11 mouse cellular contexts compared by ENCODE assay signal in the genomic region with DNA sequence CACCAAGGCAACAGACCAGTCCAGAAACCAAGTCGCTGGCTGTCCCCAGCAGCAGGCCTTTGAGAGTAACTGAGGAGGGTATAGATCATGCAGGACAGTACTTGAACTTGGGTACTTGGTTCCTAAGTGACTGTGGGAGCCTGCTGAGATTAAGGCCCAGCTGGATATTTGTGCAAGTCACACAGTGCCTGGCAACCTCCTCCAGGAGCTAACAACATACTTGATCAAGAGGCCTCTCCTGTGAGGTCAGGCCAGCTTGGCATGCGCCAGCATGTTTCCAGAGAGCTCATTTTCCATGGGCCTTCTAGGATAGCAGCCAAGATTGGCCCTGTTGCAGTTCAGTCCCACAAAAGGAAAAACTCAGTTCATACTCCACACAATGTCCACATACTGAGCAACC. TPM values are rescaled to one million over a fixed set of nuclear protein-coding genes. Genes with fewer than 3 reads are reported as not detected.
A peak's percentile ranks its signal among the peaks of the same experiment; 100 is the strongest.
DNase-seq lines count a peak whose midpoint lies in the region; ATAC-seq and TF ChIP-seq lines count a peak whose summit lies in the region.
"Had no signal": no experiment of that assay in that cellular context is flagged by ENCODE, and none has a peak within 500 bp of the region (broad histone marks: within the 10 kb centered on the region; RNA-seq: fewer than 3 reads in every experiment).

No protein-coding gene starts in this region.

- H3K27ac ChIP-seq in kidney, embryonic 14.5 days (ENCODE audit: low read depth, low read length), result no peak overlapping the region
- H3K27ac ChIP-seq in heart, postnatal 0 days (ENCODE audit: low read depth), result peak overlapping the region; percentile 71
- no peak overlapping the region for H3K27ac ChIP-seq in thymus, adult 2 months (ENCODE audit: control insufficient read depth, insufficient read depth, low read length)
- H3K27ac ChIP-seq: neural tube, embryonic 12.5 days had no signal

- H3K9me3 ChIP-seq in kidney, embryonic 14.5 days (ENCODE audit: control insufficient read depth, low read length), result no peaks in the 10 kb centered on the region
- H3K9me3 ChIP-seq in heart, postnatal 0 days (replicated peaks; ENCODE audit: control insufficient read depth, low read length), result no peaks in the 10 kb centered on the region
- H3K9me3 ChIP-seq: neural tube, embryonic 12.5 days had no signal

- no peak overlapping the region for H3K4me3 ChIP-seq in kidney, embryonic 14.5 days (ENCODE audit: low read length)
- H3K4me3 ChIP-seq in heart, postnatal 0 days (ENCODE audit: low read depth, low read length), result no peak overlapping the region
- H3K4me3 ChIP-seq in thymus, adult 2 months (ENCODE audit: control insufficient read depth, insufficient read depth, low read length), result no peak overlapping the region
- H3K4me3 ChIP-seq: neural tube, embryonic 12.5 days had no signal

- TF ChIP-seq POLR2A in thymus, adult 2 months (IDR thresholded peaks at IDR 0.05; ENCODE audit: control insufficient read depth, extremely low read depth, insufficient read depth, low read length, poor library complexity), result no peak

- TF ChIP-seq EP300 in heart, postnatal 0 days (IDR thresholded peaks at IDR 0.05; ENCODE audit: low read depth), result no peak

- no peak overlapping the region for H3K9ac ChIP-seq in kidney, embryonic 14.5 days (ENCODE audit: low read depth, low read length)
- no peak overlapping the region for H3K9ac ChIP-seq in heart, postnatal 0 days (replicated peaks; ENCODE audit: low read depth, low read length)
- H3K9ac ChIP-seq: neural tube, embryonic 12.5 days had no signal

- WGBS in kidney, embryonic 14.5 days, result 80% methylated on average over 2 of the region's 2 CpGs
- WGBS in heart, postnatal 0 days, result 51% methylated on average over 2 of the region's 2 CpGs
- WGBS in thymus, adult 2 months, result 92% methylated on average over 2 of the region's 2 CpGs

- H3K36me3 ChIP-seq in kidney, embryonic 14.5 days (ENCODE audit: control insufficient read depth, insufficient read depth, low read length), result no peaks in the 10 kb centered on the region
- no peaks in the 10 kb centered on the region for H3K36me3 ChIP-seq in heart, postnatal 0 days (replicated peaks; ENCODE audit: control insufficient read depth, insufficient read depth, low read length)
- H3K36me3 ChIP-seq in thymus, adult 2 months (ENCODE audit: control insufficient read depth, insufficient read depth, low read length), result no peaks in the 10 kb centered on the region
- H3K36me3 ChIP-seq: neural tube, embryonic 12.5 days had no signal

- ATAC-seq in kidney, embryonic 14.5 days (ENCODE audit: low FRiP score, low TSS enrichment), result no peak
- ATAC-seq in heart, postnatal 0 days (ENCODE audit: insufficient read depth, low read depth), result peak; percentile 68

- H3K27me3 ChIP-seq in kidney, embryonic 14.5 days (ENCODE audit: control insufficient read depth, insufficient read depth, low read length), result no peaks in the 10 kb centered on the region
- H3K27me3 ChIP-seq in heart, postnatal 0 days (ENCODE audit: control insufficient read depth, insufficient read depth, low read length), result no peaks in the 10 kb centered on the region
- H3K27me3 ChIP-seq in thymus, adult 2 months (ENCODE audit: control insufficient read depth, insufficient read depth, low read length), result no peaks in the 10 kb centered on the region

- DNase-seq in kidney, adult 11 months, result peak; percentile 77
- peak; percentile 74 for DNase-seq in fat pad, adult 2 months (ENCODE audit: extremely low read depth, low read depth, low spot score)
- peak; percentile 85 for DNase-seq in heart, postnatal 0 days (ENCODE audit: low spot score)
- DNase-seq in lung, postnatal 14 days, result peak; percentile 70
- no peak for DNase-seq in thymus, adult 2 months
- DNase-seq in frontal cortex, postnatal 25 days (ENCODE audit: low spot score in 2 of 2), result no peak
- DNase-seq in layer of hippocampus, postnatal 36 days, result no peak
- DNase-seq: cerebellum, adult 11 months; liver had no signal

- no peak overlapping the region for H3K4me2 ChIP-seq in kidney, embryonic 14.5 days (replicated peaks; ENCODE audit: low read depth, low read length)
- no peak overlapping the region for H3K4me2 ChIP-seq in heart, postnatal 0 days (ENCODE audit: low read depth, low read length)
- H3K4me2 ChIP-seq: neural tube, embryonic 12.5 days had no signal

- peaks cover 47% of the 10 kb centered on the region for H3K4me1 ChIP-seq in kidney, embryonic 14.5 days (ENCODE audit: control insufficient read depth, insufficient read depth, low read length)
- peaks cover 39% of the 10 kb centered on the region for H3K4me1 ChIP-seq in heart, postnatal 0 days (ENCODE audit: control insufficient read depth, insufficient read depth)
- no peaks in the 10 kb centered on the region for H3K4me1 ChIP-seq in thymus, adult 2 months (replicated peaks; ENCODE audit: control insufficient read depth, insufficient read depth, low read length)

- TF ChIP-seq CTCF in heart, postnatal 0 days (IDR thresholded peaks at IDR 0.05; ENCODE audit: low read depth), result no peak
- TF ChIP-seq CTCF in thymus, adult 2 months (IDR thresholded peaks at IDR 0.05; ENCODE audit: borderline replicate concordance, control insufficient read depth, extremely low read depth, insufficient read depth, low read length, poor library complexity), result no peak

RNA-seq across cellular contexts. Expression of a gene that starts 7.3 kb away (rescaled TPM):
- 68.7 and 82.2 TPM in 2 replicates for polyA plus RNA-seq in kidney, embryonic 14.5 days (2014; fragmentation: Nextera tagmentation; extraction: Ambion mirVana)
- 19.3 and 20.9 TPM in 2 replicates for total RNA-seq in heart, postnatal 0 days (2014; rRNA removed; ENCODE audit: low replicate concordance)
- polyA plus RNA-seq in heart, postnatal 0 days (2015; fragmentation: Nextera tagmentation; extraction: Ambion mirVana), result 24.9 and 27.2 TPM in 2 replicates
- polyA plus RNA-seq in thymus, adult 2 months (2012; rRNA removed), result 33.4 and 40.6 TPM in 2 replicates
- 10 to 100 TPM; 18.9 to 23.3 TPM for total RNA-seq in layer of hippocampus, postnatal 36 days (2021)

Comparison
In these comparisons a context has a peak if more than half of its experiments do, and no peak if none do; other contexts are left out.
1. DNase-seq: peak in kidney, adult 11 months (single experiment), fat pad, adult 2 months (single experiment), heart, postnatal 0 days (single experiment) and lung, postnatal 14 days (single experiment); none in thymus, adult 2 months (single experiment), frontal cortex, postnatal 25 days (0 of 2) and layer of hippocampus, postnatal 36 days (0 of 2).